18 mouse cellular contexts compared by ENCODE assay signal in the genomic region with DNA sequence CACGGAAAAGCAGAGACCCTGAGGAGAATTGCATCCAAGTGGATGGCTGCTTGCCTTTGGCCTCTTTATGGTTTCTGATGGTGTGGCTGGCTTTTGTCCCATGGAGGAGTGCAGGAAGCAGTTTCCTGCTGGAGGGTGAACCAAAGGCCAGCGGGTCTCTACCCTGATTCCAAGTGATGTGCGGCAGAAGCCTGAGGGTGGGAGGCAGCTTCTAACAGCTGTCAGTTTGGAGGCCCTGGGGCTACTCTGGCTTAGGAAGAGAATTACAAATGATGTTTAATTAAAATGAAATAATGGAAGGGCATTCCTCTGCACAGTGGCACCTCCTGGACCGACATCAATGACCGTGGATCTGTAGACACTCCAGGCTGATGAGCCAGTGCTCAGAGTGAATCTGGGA.
A peak's percentile ranks its signal among the peaks of the same experiment; 100 is the strongest.
DNase-seq lines count a peak whose midpoint lies in the region; ATAC-seq and TF ChIP-seq lines count a peak whose summit lies in the region.
"Had no signal": no experiment of that assay in that cellular context is flagged by ENCODE, and none has a peak within 500 bp of the region (broad histone marks: within the 10 kb centered on the region; RNA-seq: fewer than 3 reads in every experiment).

No protein-coding gene starts in this region.

- TF ChIP-seq POLR2A in brain, embryonic 14.5 days (IDR thresholded peaks at IDR 0.05; ENCODE audit: borderline replicate concordance, extremely low read depth, insufficient read depth, insufficient read length, poor library complexity, severe bottlenecking) = no peak

- WGBS in heart, embryonic 10.5 days = 69% methylated on average over 5 of the region's 5 CpGs
- WGBS in midbrain, postnatal 0 days = 33% methylated on average over 5 of the region's 5 CpGs

- H3K27me3 ChIP-seq in heart, embryonic 10.5 days (ENCODE audit: insufficient read depth, poor library complexity, severe bottlenecking) = no peaks in the 10 kb centered on the region
- H3K27me3 ChIP-seq in midbrain, postnatal 0 days (ENCODE audit: insufficient read depth, low read length) = no peaks in the 10 kb centered on the region
- H3K27me3 ChIP-seq: heart, embryonic 15.5 days; liver, embryonic 12.5 days; neural tube, embryonic 15.5 days had no signal

- H3K36me3 ChIP-seq in heart, embryonic 10.5 days = no peaks in the 10 kb centered on the region
- no peaks in the 10 kb centered on the region for H3K36me3 ChIP-seq in midbrain, postnatal 0 days (ENCODE audit: insufficient read depth, low read length)
- H3K36me3 ChIP-seq: heart, embryonic 15.5 days; liver, embryonic 12.5 days; neural tube, embryonic 15.5 days had no signal

- H3K9ac ChIP-seq in midbrain, postnatal 0 days (replicated peaks; ENCODE audit: low read length, poor library complexity, severe bottlenecking) = no peak overlapping the region
- H3K9ac ChIP-seq: forebrain, postnatal 0 days; heart, embryonic 15.5 days; liver, embryonic 12.5 days; neural tube, embryonic 15.5 days had no signal

- H3K4me1 ChIP-seq in heart, embryonic 10.5 days = no peaks in the 10 kb centered on the region
- 0 out of 2 replicates have a peak, but pooled peaks cover 3% of the 10 kb centered on the region for H3K4me1 ChIP-seq in midbrain, postnatal 0 days (ENCODE audit: insufficient read depth, low read length)
- H3K4me1 ChIP-seq: liver, embryonic 12.5 days had no signal

- H3K27ac ChIP-seq in heart, embryonic 10.5 days = no peak overlapping the region
- no peak overlapping the region for H3K27ac ChIP-seq in midbrain, postnatal 0 days (ENCODE audit: low read depth, low read length)
- H3K27ac ChIP-seq: gastrocnemius, adult 2 months; heart, embryonic 15.5 days; layer of hippocampus, adult 2 months; liver, embryonic 12.5 days; neural tube, embryonic 15.5 days had no signal

- intact Hi-C loops in gastrocnemius, postnatal 14 days (cut with DNase I; ENCODE audit: low total_unique reads) = no loop called here

- no peak for ATAC-seq in midbrain, postnatal 0 days (ENCODE audit: low FRiP score)
- ATAC-seq: forebrain, postnatal 0 days; liver, embryonic 12.5 days had no signal

- DNase-seq in heart, adult 11 months = peak; percentile 71
- no peak for DNase-seq in heart, embryonic 10.5 days (ENCODE audit: low spot score)
- peak; percentile 10 for DNase-seq in lung, postnatal 10 days
- DNase-seq in lung, postnatal 36 days = no peak
- peak; percentile 68 for DNase-seq in brain, embryonic 14.5 days (ENCODE audit: low read depth)
- DNase-seq in midbrain, postnatal 0 days (ENCODE audit: low spot score) = peak; percentile 58
- no peak for DNase-seq in gastrocnemius, postnatal 14 days
- DNase-seq: adrenal gland, postnatal 36 days; cerebellum, adult 9-10 months; forebrain, postnatal 0 days; gastrocnemius, adult 2 months; heart, adult 18-20 months; kidney, adult 11 months; kidney, postnatal 10 days had no signal

- H3K4me3 ChIP-seq in heart, embryonic 10.5 days = no peak overlapping the region
- no peak overlapping the region for H3K4me3 ChIP-seq in midbrain, postnatal 0 days (ENCODE audit: low read depth, low read length)
- H3K4me3 ChIP-seq: gastrocnemius, adult 2 months; heart, embryonic 15.5 days; layer of hippocampus, adult 2 months; liver, embryonic 12.5 days; neural tube, embryonic 15.5 days had no signal

- no peak overlapping the region for H3K4me2 ChIP-seq in midbrain, postnatal 0 days (ENCODE audit: low read depth, low read length, poor library complexity, severe bottlenecking)
- H3K4me2 ChIP-seq: heart, embryonic 15.5 days; liver, embryonic 12.5 days; neural tube, embryonic 15.5 days had no signal

- TF ChIP-seq CTCF in brain, embryonic 14.5 days (IDR thresholded peaks at IDR 0.05; ENCODE audit: borderline replicate concordance, extremely low read depth, insufficient read depth, insufficient read length) = no peak
- TF ChIP-seq CTCF in midbrain, postnatal 0 days (IDR thresholded peaks at IDR 0.05) = no peak

- H3K9me3 ChIP-seq in heart, embryonic 10.5 days = no peaks in the 10 kb centered on the region
- no peaks in the 10 kb centered on the region for H3K9me3 ChIP-seq in midbrain, postnatal 0 days (ENCODE audit: low read length)
- H3K9me3 ChIP-seq: heart, embryonic 15.5 days; liver, embryonic 12.5 days; neural tube, embryonic 15.5 days had no signal

Comparison
In these comparisons a context has a peak if more than half of its experiments do, and no peak if none do; other contexts are left out.
1. DNase-seq: peak in heart, adult 11 months (single experiment), lung, postnatal 10 days (single experiment), brain, embryonic 14.5 days (single experiment) and midbrain, postnatal 0 days (single experiment); none in heart, embryonic 10.5 days (single experiment), lung, postnatal 36 days (single experiment) and gastrocnemius, postnatal 14 days (single experiment).